Mouse (Mus musculus) G1E (cell line): ENCODE measurements around the gene Pdzd2. TPM values are rescaled to one million over a fixed set of nuclear protein-coding genes. Genes with fewer than 3 reads are reported as not detected.

Experiments
- ATAC-seq: 2 replicates; pipeline ENCODE4 v1.8.0; 2016; ENCODE audit warnings: mild to moderate bottlenecking; ENCODE audit not compliant: insufficient number of reproducible peaks, poor library complexity, low FRiP score, severe bottlenecking; ENCODE audit errors: extremely low read depth
- DNase-seq: peaks from one replicate; pipeline ENCODE4 v3.0.0; 2012; ENCODE audit warnings: low spot score
- H3K27me3 ChIP-seq: 2 replicates; pipeline ENCODE4 v1.6.1; 2012; ENCODE audit warnings: mild to moderate bottlenecking, low read length, inconsistent platforms; ENCODE audit not compliant: insufficient read depth
- H3K36me3 ChIP-seq: replicated peaks from 2 replicates; pipeline ENCODE3; 2012; ENCODE audit warnings: mild to moderate bottlenecking, inconsistent platforms
- H3K4me1 ChIP-seq: 2 replicates; pipeline ENCODE4 v1.6.1; 2012; ENCODE audit warnings: low read depth, low read length, inconsistent platforms, mixed read lengths; ENCODE audit not compliant: insufficient read depth
- H3K4me3 ChIP-seq: 2 replicates; pipeline ENCODE4 v1.5.1; 2012; ENCODE audit warnings: low read depth, mild to moderate bottlenecking, inconsistent platforms, low read length, moderate library complexity, mixed read lengths
- H3K9me3 ChIP-seq: replicated peaks from 2 replicates; pipeline ENCODE4 v1.6.1; 2012; ENCODE audit warnings: inconsistent platforms
- CTCF ChIP-seq: IDR thresholded peaks from 2 replicates; pipeline ENCODE4 v1.5.1; 2012; ENCODE audit warnings: low read depth, low read length, inconsistent platforms, mixed read lengths
- GATA1 ChIP-seq: IDR thresholded peaks from 2 replicates; pipeline ENCODE4 v1.6.1; 2012; ENCODE audit warnings: borderline replicate concordance, low read length, inconsistent platforms, mixed read lengths
- GATA2 ChIP-seq: IDR thresholded peaks from 2 replicates; pipeline ENCODE4 v1.6.1; 2012; ENCODE audit warnings: low read depth, low read length, inconsistent platforms, borderline replicate concordance
- POLR2AphosphoS5 ChIP-seq: IDR thresholded peaks from 2 replicates; pipeline ENCODE4 v1.6.1; 2012; ENCODE audit warnings: low read depth, low read length, inconsistent platforms; ENCODE audit not compliant: insufficient replicate concordance
- TAL1 ChIP-seq: conservative IDR thresholded peaks from 2 replicates; pipeline ENCODE4 v1.6.1; 2012; ENCODE audit warnings: low read depth, low read length, inconsistent platforms, mixed read lengths
- polyA plus RNA-seq: library from polyadenylated mRNA; stranded (reverse); fragments of >175 nt; gene quantifications from 2 replicates; pipeline ENCODE4 v1.2.3, GENCODE M21; 2012
- total RNA-seq, 2 experiments: library from RNA; stranded (forward) in 1 of 2; stranded (reverse) in 1 of 2; fragments of 200-1000 nt in 1 of 2; fragments of >200 nt in 1 of 2; fragmentation: Nextera tagmentation in 1 of 2; gene quantifications; 2 replicates each; pipeline ENCODE4 v1.2.3; 2014 to 2017

Pdzd2 gene
- total and polyA plus RNA-seq, 3 experiments = 0.18 to 1.8 (median 0.98) TPM

DNA sequence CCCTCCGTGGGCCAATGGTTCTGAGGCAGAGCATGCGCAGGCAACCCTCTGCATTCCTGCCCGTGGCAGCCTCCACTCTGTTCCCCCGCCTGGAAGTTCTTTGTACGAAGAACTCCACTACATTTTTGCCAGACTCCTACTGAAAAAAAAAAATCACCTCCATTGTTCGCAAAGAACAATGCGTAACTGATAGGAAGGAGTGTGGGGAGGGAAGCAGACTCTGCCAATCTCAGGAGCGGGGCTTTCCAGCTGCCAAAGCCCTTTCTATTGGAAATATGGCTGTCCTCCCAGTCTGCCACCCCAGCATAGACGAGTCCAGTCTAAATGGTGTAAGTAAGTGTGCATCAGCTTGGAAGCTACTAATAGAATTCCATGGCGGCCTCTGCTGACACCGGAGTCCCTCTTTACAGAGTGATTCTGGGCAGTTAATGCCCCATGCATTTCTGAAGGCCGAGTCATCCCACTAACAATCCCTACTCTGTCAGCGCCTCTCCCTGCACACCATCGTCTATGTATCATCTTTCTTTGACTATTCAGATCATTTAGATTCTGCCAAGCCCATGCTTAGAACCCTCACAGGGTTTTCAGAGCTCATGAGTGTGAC lies 221.3 kb downstream of the Pdzd2 start:
- no peak overlapping the region for H3K4me3 ChIP-seq

DNA sequence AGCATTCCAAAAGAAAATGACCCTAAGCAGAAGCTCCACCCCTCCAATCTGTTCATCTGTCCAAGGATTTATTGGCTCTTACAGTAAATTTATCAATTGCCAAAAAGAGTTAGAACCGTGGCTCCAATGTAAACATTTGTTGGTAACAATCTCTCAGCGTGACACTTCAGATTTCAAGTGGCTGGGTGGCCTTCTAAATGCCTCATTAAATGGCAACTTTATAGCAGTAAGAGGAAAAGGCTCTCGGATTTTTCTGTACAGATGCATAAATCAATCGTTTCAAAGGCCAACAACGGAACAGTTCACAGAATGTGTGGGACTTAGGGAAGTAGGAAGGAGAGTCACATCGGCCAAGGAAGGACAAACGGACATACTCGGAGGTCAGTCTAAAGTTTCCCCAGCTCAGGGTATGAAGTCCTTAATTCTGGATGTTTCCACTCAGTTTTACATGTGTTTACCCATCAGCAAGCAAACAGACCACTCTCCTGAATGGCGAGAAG lies 222.4 kb downstream of the Pdzd2 start:
- Histone ChIP-seq H3K4me1 (no peaks in the 10 kb centered on the region), H3K9me3 (no peaks in the 10 kb centered on the region), H3K27me3 (peaks cover 2% of the 10 kb centered on the region; the same call in 1 of the 2 replicates), H3K36me3 (no peaks in the 10 kb centered on the region), H3K4me3 (no peak overlapping the region)
- no peak for DNase-seq
- no peak for ATAC-seq
- no peak for TF ChIP-seq TAL1
- TF ChIP-seq GATA1 = no peak
- no peak for TF ChIP-seq GATA2
- TF ChIP-seq POLR2AphosphoS5 = no peak

More for the DNA sequence above, 221.3 kb downstream of the Pdzd2 start:
- Histone ChIP-seq H3K36me3 (no peaks in the 10 kb centered on the region), H3K27me3 (peaks cover 2% of the 10 kb centered on the region; the same call in 1 of the 2 replicates), H3K9me3 (no peaks in the 10 kb centered on the region), H3K4me1 (no peaks in the 10 kb centered on the region)
- DNase-seq = no peak
- TF ChIP-seq POLR2AphosphoS5 = no peak
- no peak for TF ChIP-seq GATA2
- TF ChIP-seq CTCF = no peak
- TF ChIP-seq TAL1 = no peak
- TF ChIP-seq GATA1 = no peak
- no peak for ATAC-seq

DNA sequence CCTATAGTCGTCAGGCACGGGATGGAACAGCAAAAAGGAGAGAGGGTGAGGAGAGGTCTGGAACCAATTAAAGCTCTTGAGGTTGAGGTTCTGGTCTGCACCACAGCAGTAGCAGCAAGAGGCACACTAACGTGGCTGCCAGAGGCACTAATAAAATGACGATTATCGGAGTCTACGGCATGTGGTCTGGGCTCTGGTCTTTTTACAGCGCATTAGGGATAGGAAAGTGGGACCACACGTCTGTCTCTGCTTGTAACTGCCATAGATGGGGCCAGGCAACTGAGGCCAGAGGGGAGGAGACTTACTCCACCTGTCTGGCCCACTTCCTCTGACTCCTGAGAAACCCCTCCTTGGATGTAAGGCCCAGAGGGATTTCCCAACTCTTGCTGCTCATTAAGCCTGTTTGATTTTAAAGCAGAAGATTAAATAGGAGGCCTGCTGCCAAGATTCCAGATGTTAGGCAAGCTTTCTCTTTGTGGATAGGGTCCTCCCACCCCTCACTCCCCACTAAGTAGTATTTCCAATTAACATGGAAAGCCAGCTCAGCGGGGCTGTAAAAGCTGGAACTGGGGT lies 224.4 kb downstream of the Pdzd2 start:
- H3K4me1 ChIP-seq = no peaks in the 10 kb centered on the region
- no peak for ATAC-seq
- no peak for DNase-seq
- no peak overlapping the region for H3K4me3 ChIP-seq
- no peaks in the 10 kb centered on the region for H3K36me3 ChIP-seq
- H3K27me3 ChIP-seq = peaks cover 2% of the 10 kb centered on the region; the same call in 1 of the 2 replicates
- no peaks in the 10 kb centered on the region for H3K9me3 ChIP-seq
- TF ChIP-seq GATA1 (no peak), TAL1 (no peak), GATA2 (no peak), CTCF (no peak), POLR2AphosphoS5 (no peak)

- Histone ChIP-seq H3K4me1 (peaks cover 4% of the 10 kb centered on the region; the same call in 1 of the 2 replicates), H3K27me3 (peaks cover 2% of the 10 kb centered on the region; the same call in 1 of the 2 replicates), H3K4me3 (no peak overlapping the region), H3K9me3 (no peaks in the 10 kb centered on the region), H3K36me3 (no peaks in the 10 kb centered on the region)
- ATAC-seq (no peak), DNase-seq (no peak)
- TF ChIP-seq GATA1 (no peak), TAL1 (no peak), POLR2AphosphoS5 (no peak), GATA2 (no peak), CTCF (no peak)
These were observed 226.2 kb downstream of the Pdzd2 start for GRCm38 (mm10) chr15:12513526-12513925.

DNA sequence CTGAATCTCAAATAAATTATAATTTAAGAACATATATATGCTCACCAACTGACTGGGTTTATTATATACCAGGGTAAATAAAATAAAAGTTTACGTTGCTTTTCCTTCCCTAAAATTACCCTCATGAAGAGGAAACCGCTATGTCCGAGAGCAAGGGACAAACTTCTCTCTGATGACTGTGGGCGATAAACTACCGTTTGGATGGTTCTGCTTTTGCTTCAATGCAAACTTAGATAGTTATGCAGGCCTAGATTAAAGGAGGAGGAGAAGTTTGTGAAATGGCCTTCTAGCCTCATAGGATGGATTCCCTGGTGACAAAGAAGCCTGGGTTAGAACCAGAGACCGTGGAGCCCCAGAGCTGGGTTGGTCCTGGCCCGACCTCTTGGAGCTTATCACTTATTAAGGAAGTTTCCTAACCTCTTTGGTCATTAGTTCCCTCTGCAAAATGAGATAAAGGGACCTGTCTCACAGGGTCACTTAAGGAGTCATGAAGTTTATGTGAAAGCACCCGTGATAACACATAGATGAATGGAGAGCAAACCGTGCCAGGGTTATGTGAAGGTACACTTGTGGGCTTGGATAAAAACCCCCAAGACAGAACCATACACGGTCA lies 230.9 kb downstream of the Pdzd2 start:
- TF ChIP-seq CTCF = no peak
- TF ChIP-seq GATA1 = no peak
- no peak for TF ChIP-seq POLR2AphosphoS5
- no peak; the same call in 1 of the 2 replicates for TF ChIP-seq TAL1
- no peak for TF ChIP-seq GATA2
- H3K27me3 ChIP-seq = no peaks in the 10 kb centered on the region; the same call in 1 of the 2 replicates

GRCm38 (mm10) chr15:12507523-12507922 lies 232.2 kb downstream of the Pdzd2 start:
- TF ChIP-seq GATA1 (no peak), POLR2AphosphoS5 (no peak), GATA2 (no peak), CTCF (no peak)
- ATAC-seq = no peak
- no peak for DNase-seq

More for the DNA sequence above, 230.9 kb downstream of the Pdzd2 start:
- ATAC-seq = peak; percentile 60
- Histone ChIP-seq H3K9me3 (no peaks in the 10 kb centered on the region), H3K36me3 (no peaks in the 10 kb centered on the region), H3K4me1 (peaks cover 7% of the 10 kb centered on the region), H3K4me3 (no peak overlapping the region)
- DNase-seq = no peak

More at GRCm38 (mm10) chr15:12507523-12507922, 232.2 kb downstream of the Pdzd2 start:
- peaks cover 7% of the 10 kb centered on the region for H3K4me1 ChIP-seq
- H3K36me3 ChIP-seq = no peaks in the 10 kb centered on the region
- H3K9me3 ChIP-seq = no peaks in the 10 kb centered on the region
- peaks cover 4% of the 10 kb centered on the region; the same call in 1 of the 2 replicates for H3K27me3 ChIP-seq
- H3K4me3 ChIP-seq = no peak overlapping the region
